In the genomic region with DNA sequence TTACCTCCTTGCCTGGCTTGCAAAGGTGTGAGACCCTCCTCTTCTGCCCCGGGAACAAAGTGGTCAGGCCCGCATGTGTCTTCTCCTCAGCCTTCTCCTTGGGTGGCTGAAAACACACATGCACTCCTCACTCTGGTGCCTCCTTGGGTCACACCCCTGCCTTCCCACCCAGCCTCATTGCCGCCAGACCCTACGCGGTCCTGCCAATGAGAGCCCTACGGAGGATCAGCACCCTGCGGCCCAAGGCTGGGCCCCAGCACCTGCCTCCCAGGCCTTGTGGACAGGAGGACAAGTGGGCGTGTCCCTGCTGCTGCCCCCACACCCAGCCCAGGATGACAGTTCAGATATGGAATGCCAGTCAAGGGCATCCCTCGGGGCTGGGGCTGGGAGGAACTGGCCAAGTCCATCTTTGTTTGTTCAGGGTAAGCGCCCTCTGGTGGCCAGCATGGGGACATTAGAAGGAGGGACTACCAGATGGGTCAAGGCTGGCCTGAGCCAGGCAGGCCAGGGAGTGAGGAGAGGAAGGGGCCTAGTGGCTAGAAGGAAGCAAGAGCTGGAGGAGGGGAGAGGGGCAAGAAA, we compare ENCODE assay signal across 8 mouse cellular contexts. TPM values are rescaled to one million over a fixed set of nuclear protein-coding genes. Genes with fewer than 3 reads are reported as not detected.
DNase-seq lines count a peak whose midpoint lies in the region; ATAC-seq lines count a peak whose summit lies in the region.

No protein-coding gene starts in this region.

- H3K36me3 ChIP-seq in kidney, embryonic 14.5 days (ENCODE audit: control insufficient read depth, insufficient read depth, low read length), result peaks cover 70% of the 10 kb centered on the region

- H3K27me3 ChIP-seq in kidney, embryonic 14.5 days (ENCODE audit: control insufficient read depth, insufficient read depth, low read length), result no peaks in the 10 kb centered on the region

- WGBS in kidney, embryonic 14.5 days, result 72% methylated on average over 10 of the region's 10 CpGs

- no peak overlapping the region for H3K4me2 ChIP-seq in kidney, embryonic 14.5 days (replicated peaks; ENCODE audit: low read depth, low read length)

- no peak overlapping the region for H3K9ac ChIP-seq in kidney, embryonic 14.5 days (ENCODE audit: low read depth, low read length)

- peak; percentile 71 to 72 for DNase-seq in B cell, adult 2 months
- peak; percentile 80 for DNase-seq in MN1 (ENCODE audit: low spot score)
- peak; percentile 61 to 77 for DNase-seq in cerebellum, postnatal 4 days (ENCODE audit: low spot score in 2 of 2)
- peak; percentile 71 to 78 for DNase-seq in lung, postnatal 4 days
- DNase-seq in retina, postnatal 1 day, result peak; percentile 86
- DNase-seq in layer of hippocampus, adult 18-20 months (ENCODE audit: low spot score in 2 of 2), result no peak

- no peaks in the 10 kb centered on the region for H3K4me1 ChIP-seq in kidney, embryonic 14.5 days (ENCODE audit: control insufficient read depth, insufficient read depth, low read length)

- no peak overlapping the region for H3K27ac ChIP-seq in kidney, embryonic 14.5 days (ENCODE audit: low read depth, low read length)

- no peaks in the 10 kb centered on the region for H3K9me3 ChIP-seq in kidney, embryonic 14.5 days (ENCODE audit: control insufficient read depth, low read length)

- H3K4me3 ChIP-seq in kidney, embryonic 14.5 days (ENCODE audit: low read length), result no peak overlapping the region

- peak; percentile 74 for ATAC-seq in granulocyte monocyte progenitor cell, adult 5-6 weeks (replicated peaks; ENCODE audit: poor library complexity, severe bottlenecking)
- ATAC-seq in kidney, embryonic 14.5 days (ENCODE audit: low FRiP score, low TSS enrichment), result peak; percentile 61

RNA-seq across cellular contexts. Expression of gene Atp8b3, which starts 9.6 kb away (rescaled TPM):
- 0.64 TPM in 1 of 2 replicates, not detected in the other for total RNA-seq in granulocyte monocyte progenitor cell, adult 5-6 weeks (2014; fragmentation: Nextera tagmentation)
- total RNA-seq in granulocyte monocyte progenitor cell, adult 5-6 weeks (2017), result not detected in 2 replicates
- polyA plus RNA-seq in kidney, embryonic 14.5 days (2014; fragmentation: Nextera tagmentation; extraction: Ambion mirVana), result 0.22 and 0.24 TPM in 2 replicates
- under 1 TPM; 0.18 to 0.22 TPM for total RNA-seq in layer of hippocampus, adult 18-20 months (2021)

RNA-seq across cellular contexts. Expression of gene Rexo1, which starts 12.8 kb away (rescaled TPM):
- 43.7 and 48.2 TPM in 2 replicates for total RNA-seq in granulocyte monocyte progenitor cell, adult 5-6 weeks (2014; fragmentation: Nextera tagmentation)
- 17.5 and 28.8 TPM in 2 replicates for total RNA-seq in granulocyte monocyte progenitor cell, adult 5-6 weeks (2017)
- 25.8 and 31.3 TPM in 2 replicates for polyA plus RNA-seq in kidney, embryonic 14.5 days (2014; fragmentation: Nextera tagmentation; extraction: Ambion mirVana)
- total RNA-seq in layer of hippocampus, adult 18-20 months (2021), result 10 to 100 TPM; 44.8 to 48.1 TPM

RNA-seq across cellular contexts. Expression of gene Klf16, which starts 28.6 kb away (rescaled TPM):
- total RNA-seq in granulocyte monocyte progenitor cell, adult 5-6 weeks (2014; fragmentation: Nextera tagmentation), result 9.3 and 10.1 TPM in 2 replicates
- total RNA-seq in granulocyte monocyte progenitor cell, adult 5-6 weeks (2017), result 2.8 and 6.8 TPM in 2 replicates
- 10.1 and 10.2 TPM in 2 replicates for polyA plus RNA-seq in kidney, embryonic 14.5 days (2014; fragmentation: Nextera tagmentation; extraction: Ambion mirVana)
- 10 to 100 TPM; 57.3 to 62.1 TPM for total RNA-seq in layer of hippocampus, adult 18-20 months (2021)

RNA-seq across cellular contexts. Expression of gene Abhd17a, which starts 41.6 kb away (rescaled TPM):
- 27.7 and 36.2 TPM in 2 replicates for total RNA-seq in granulocyte monocyte progenitor cell, adult 5-6 weeks (2014; fragmentation: Nextera tagmentation)
- 24.2 and 33.5 TPM in 2 replicates for total RNA-seq in granulocyte monocyte progenitor cell, adult 5-6 weeks (2017)
- 125 and 130 TPM in 2 replicates for polyA plus RNA-seq in kidney, embryonic 14.5 days (2014; fragmentation: Nextera tagmentation; extraction: Ambion mirVana)
- 100 to 1,000 TPM; 166 to 168 TPM for total RNA-seq in layer of hippocampus, adult 18-20 months (2021)

RNA-seq across cellular contexts. Expression of gene Onecut3, which starts 53.9 kb away (rescaled TPM):
- not detected in 2 replicates for total RNA-seq in granulocyte monocyte progenitor cell, adult 5-6 weeks (2014; fragmentation: Nextera tagmentation)
- not detected in 2 replicates for total RNA-seq in granulocyte monocyte progenitor cell, adult 5-6 weeks (2017)
- polyA plus RNA-seq in kidney, embryonic 14.5 days (2014; fragmentation: Nextera tagmentation; extraction: Ambion mirVana), result not detected in 2 replicates
- under 1 TPM in 1 of 2 experiments, not detected in 1; 0.07 TPM for total RNA-seq in layer of hippocampus, adult 18-20 months (2021)

Comparison
In these comparisons a context has a peak if more than half of its experiments do, and no peak if none do; other contexts are left out.
1. DNase-seq: peak in B cell, adult 2 months (2 of 2), MN1 (single experiment), cerebellum, postnatal 4 days (2 of 2), lung, postnatal 4 days (2 of 2) and retina, postnatal 1 day (single experiment); none in layer of hippocampus, adult 18-20 months (0 of 2).
2. RNA of gene Klf16, which starts 28.6 kb away (total RNA-seq): 57.3 to 62.1 TPM in layer of hippocampus, adult 18-20 months; 2.8 to 10.1 TPM in granulocyte monocyte progenitor cell, adult 5-6 weeks; every median in the first group is over 4 times any median in the second.